Mouse (Mus musculus): ENCODE measurements at regions not wholly inside any gene's neighbourhood (a gene's known extent, or its start where the extent isn't known, plus 50 kb on each side); places are given as distances from the start of the nearest gene placed in this dataset.

DNA sequence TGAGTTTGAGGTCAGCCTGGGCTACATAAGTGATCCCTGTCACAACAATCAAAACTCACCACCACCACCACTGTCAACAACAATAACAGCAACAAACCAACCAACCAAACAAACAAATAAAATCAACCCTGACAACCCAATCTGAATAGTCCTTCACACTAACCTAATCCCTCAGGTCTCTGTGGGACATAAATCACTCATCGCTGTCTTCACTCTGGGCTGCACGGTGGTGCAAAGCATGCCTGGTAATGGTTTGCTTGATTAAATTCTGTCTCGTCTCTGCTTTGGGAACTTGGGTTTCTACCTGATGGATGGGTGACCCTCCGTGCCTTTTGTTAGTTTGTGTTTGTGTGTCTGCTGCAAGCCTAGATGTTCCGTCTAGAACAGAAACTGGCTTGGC is 100.6 kb downstream of the Slc17a6 start:
- no peak for DNase-seq
- TF ChIP-seq CTCF (conservative IDR thresholded peaks at IDR 0.05; ENCODE audit: insufficient read depth, insufficient read length, low read depth, low read length) (no peak), POLR2A (IDR thresholded peaks at IDR 0.05; ENCODE audit: low read depth, low read length) (no peak)
- Histone ChIP-seq H3K27ac (ENCODE audit: insufficient read depth, low read depth, low read length) (no peak overlapping the region), H3K4me1 (ENCODE audit: control insufficient read depth, insufficient read depth, low read length) (no peaks in the 10 kb centered on the region), H3K36me3 (ENCODE audit: control insufficient read depth, insufficient read depth, low read length) (no peaks in the 10 kb centered on the region), H3K4me3 (ENCODE audit: insufficient read depth, low read depth, low read length) (no peak overlapping the region), H3K27me3 (replicated peaks; ENCODE audit: control insufficient read depth, insufficient read depth, low read length) (no peaks in the 10 kb centered on the region)
- WGBS: 63% methylated on average over 5 of the region's 5 CpGs

DNA sequence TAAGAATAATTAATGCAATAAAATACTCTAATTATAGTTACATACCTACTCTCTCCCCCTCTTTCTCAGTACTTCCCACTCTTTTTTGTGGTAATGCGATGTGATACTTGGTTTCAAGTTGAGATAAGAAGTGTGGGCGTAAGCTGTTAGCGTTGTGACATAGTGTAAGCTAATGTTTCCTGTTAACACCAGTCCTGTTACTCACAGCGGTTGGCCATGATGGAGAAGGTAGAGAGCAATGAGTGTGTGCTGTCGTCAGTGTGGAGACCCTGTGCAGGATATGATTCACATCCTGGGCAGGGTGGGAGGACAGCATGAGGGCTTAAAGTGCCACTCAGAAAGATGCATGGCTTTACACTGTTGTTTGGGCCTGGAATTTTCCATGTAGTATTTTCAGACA is 102.1 kb downstream of the Slc17a6 start:
- peak; percentile 1 for DNase-seq
- WGBS: 34% methylated on average over 5 of the region's 5 CpGs
- TF ChIP-seq POLR2A (IDR thresholded peaks at IDR 0.05; ENCODE audit: low read depth, low read length) (no peak), CTCF (conservative IDR thresholded peaks at IDR 0.05; ENCODE audit: insufficient read depth, insufficient read length, low read depth, low read length) (no peak)
- Histone ChIP-seq H3K36me3 (ENCODE audit: control insufficient read depth, insufficient read depth, low read length) (no peaks in the 10 kb centered on the region), H3K4me3 (ENCODE audit: insufficient read depth, low read depth, low read length) (no peak overlapping the region), H3K4me1 (ENCODE audit: control insufficient read depth, insufficient read depth, low read length) (no peaks in the 10 kb centered on the region), H3K27ac (ENCODE audit: insufficient read depth, low read depth, low read length) (no peak overlapping the region), H3K27me3 (replicated peaks; ENCODE audit: control insufficient read depth, insufficient read depth, low read length) (no peaks in the 10 kb centered on the region)

DNA sequence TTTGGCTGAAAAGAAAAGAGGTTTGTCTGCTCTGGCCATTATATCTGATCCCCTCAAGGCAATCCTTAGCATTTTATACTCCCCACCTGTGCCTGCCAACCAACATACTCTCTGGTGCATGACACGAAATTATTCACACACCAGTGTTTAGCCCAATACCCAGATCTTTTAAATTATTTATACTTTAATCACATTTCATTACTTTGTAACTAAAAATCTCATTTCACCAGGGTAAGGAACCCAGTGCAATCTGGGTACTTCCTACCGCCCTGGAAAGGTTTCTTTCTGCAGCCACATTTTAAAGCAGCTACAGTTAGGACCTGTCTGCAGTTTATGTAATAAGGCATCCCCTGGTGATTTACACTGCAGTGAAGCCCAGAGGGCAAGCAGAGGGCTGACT is 114.5 kb downstream of the Slc17a6 start:
- WGBS: 45% methylated on average over 2 of the region's 2 CpGs
- Histone ChIP-seq H3K4me3 (ENCODE audit: insufficient read depth, low read depth, low read length) (no peak overlapping the region), H3K4me1 (ENCODE audit: control insufficient read depth, insufficient read depth, low read length) (no peaks in the 10 kb centered on the region), H3K36me3 (ENCODE audit: control insufficient read depth, insufficient read depth, low read length) (no peaks in the 10 kb centered on the region), H3K27me3 (replicated peaks; ENCODE audit: control insufficient read depth, insufficient read depth, low read length) (no peaks in the 10 kb centered on the region), H3K27ac (ENCODE audit: insufficient read depth, low read depth, low read length) (no peak overlapping the region)
- DNase-seq: no peak
- no peak for TF ChIP-seq CTCF (conservative IDR thresholded peaks at IDR 0.05; ENCODE audit: insufficient read depth, insufficient read length, low read depth, low read length)
- no peak for TF ChIP-seq POLR2A (IDR thresholded peaks at IDR 0.05; ENCODE audit: low read depth, low read length)

DNA sequence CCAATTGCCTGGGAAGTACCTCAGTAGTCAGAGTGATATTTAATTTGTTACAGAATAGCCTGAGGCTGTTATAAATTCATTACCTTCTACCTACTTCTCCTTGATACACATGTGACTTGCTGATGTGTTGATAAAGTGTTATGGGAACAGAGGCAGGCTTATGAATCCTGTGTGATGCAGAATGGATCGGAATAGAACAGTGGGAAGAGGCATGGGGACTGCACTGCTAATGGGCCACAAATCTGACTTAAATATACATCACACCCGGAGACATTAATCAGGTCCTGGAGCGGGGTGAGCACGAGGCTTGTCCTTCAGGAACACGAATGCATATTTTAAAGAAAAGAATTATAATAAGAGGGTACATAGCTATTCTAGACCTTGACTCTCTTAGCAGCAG is 117.8 kb downstream of the Slc17a6 start:
- no peak for TF ChIP-seq CTCF (conservative IDR thresholded peaks at IDR 0.05; ENCODE audit: insufficient read depth, insufficient read length, low read depth, low read length)
- TF ChIP-seq POLR2A (IDR thresholded peaks at IDR 0.05; ENCODE audit: low read depth, low read length): no peak
- no peaks in the 10 kb centered on the region for H3K36me3 ChIP-seq (ENCODE audit: control insufficient read depth, insufficient read depth, low read length)
- no peak overlapping the region for H3K4me3 ChIP-seq (ENCODE audit: insufficient read depth, low read depth, low read length)
- H3K27ac ChIP-seq (ENCODE audit: insufficient read depth, low read depth, low read length): no peak overlapping the region
- H3K27me3 ChIP-seq (replicated peaks; ENCODE audit: control insufficient read depth, insufficient read depth, low read length): no peaks in the 10 kb centered on the region
- 73% methylated on average over 5 of the region's 5 CpGs for WGBS
- no peaks in the 10 kb centered on the region for H3K4me1 ChIP-seq (ENCODE audit: control insufficient read depth, insufficient read depth, low read length)
- no peak for DNase-seq

DNA sequence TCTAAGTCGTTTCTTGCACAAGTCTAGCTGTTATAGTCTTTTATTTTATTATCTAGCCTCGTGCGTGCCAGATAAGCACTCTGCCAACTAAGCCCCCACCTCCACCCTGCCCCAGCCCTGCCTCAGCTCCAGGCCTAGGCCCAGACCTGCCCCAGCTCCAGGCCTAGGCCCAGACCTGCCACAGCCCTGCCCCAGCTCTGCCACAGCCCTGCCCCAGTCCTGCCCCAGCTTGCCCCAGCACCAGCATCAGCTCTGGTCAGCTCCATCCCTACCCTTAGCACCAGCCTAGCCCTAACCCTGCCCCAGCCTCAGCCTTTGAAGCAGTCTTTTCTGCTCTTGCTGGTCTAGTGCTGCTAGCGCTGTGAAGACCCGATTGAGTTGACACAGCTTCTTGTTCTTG is 119.1 kb downstream of the Slc17a6 start:
- WGBS: 81% methylated on average over 5 of the region's 5 CpGs
- no peak for DNase-seq
- Histone ChIP-seq H3K4me3 (ENCODE audit: insufficient read depth, low read depth, low read length) (no peak overlapping the region), H3K27ac (ENCODE audit: insufficient read depth, low read depth, low read length) (no peak overlapping the region), H3K27me3 (replicated peaks; ENCODE audit: control insufficient read depth, insufficient read depth, low read length) (no peaks in the 10 kb centered on the region), H3K36me3 (ENCODE audit: control insufficient read depth, insufficient read depth, low read length) (no peaks in the 10 kb centered on the region), H3K4me1 (ENCODE audit: control insufficient read depth, insufficient read depth, low read length) (no peaks in the 10 kb centered on the region)
- TF ChIP-seq POLR2A (IDR thresholded peaks at IDR 0.05; ENCODE audit: low read depth, low read length) (no peak), CTCF (conservative IDR thresholded peaks at IDR 0.05; ENCODE audit: insufficient read depth, insufficient read length, low read depth, low read length) (no peak)

DNA sequence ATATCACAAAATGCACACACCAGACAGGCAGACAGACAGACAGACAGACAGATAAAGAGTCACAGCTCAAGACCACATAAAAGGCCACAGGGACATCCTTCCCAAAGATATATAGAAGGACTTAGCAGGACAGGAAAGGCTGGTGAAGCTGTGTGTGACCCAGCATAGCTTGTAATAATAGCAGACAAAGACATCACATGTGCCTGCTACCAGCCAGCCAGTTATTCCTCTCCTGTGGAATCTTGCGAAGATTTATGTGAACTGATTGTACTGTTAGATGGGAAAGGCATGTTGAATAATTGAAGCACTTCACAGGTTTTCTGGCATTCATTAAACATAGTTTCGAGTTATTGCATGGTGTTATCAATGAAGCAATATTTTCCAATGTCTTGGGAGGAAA is 119.1 kb upstream of the Gas2 start:
- H3K4me3 ChIP-seq (ENCODE audit: insufficient read depth, low read depth, low read length): no peak overlapping the region
- no peak for TF ChIP-seq CTCF (conservative IDR thresholded peaks at IDR 0.05; ENCODE audit: insufficient read depth, insufficient read length, low read depth, low read length)
- TF ChIP-seq POLR2A (IDR thresholded peaks at IDR 0.05; ENCODE audit: low read depth, low read length): no peak
- H3K27ac ChIP-seq (ENCODE audit: insufficient read depth, low read depth, low read length): no peak overlapping the region
- no peaks in the 10 kb centered on the region for H3K36me3 ChIP-seq (ENCODE audit: control insufficient read depth, insufficient read depth, low read length)
- no peak for DNase-seq
- no peaks in the 10 kb centered on the region for H3K4me1 ChIP-seq (ENCODE audit: control insufficient read depth, insufficient read depth, low read length)
- H3K27me3 ChIP-seq (replicated peaks; ENCODE audit: control insufficient read depth, insufficient read depth, low read length): no peaks in the 10 kb centered on the region
- WGBS: 65% methylated on average over 2 of the region's 2 CpGs

DNA sequence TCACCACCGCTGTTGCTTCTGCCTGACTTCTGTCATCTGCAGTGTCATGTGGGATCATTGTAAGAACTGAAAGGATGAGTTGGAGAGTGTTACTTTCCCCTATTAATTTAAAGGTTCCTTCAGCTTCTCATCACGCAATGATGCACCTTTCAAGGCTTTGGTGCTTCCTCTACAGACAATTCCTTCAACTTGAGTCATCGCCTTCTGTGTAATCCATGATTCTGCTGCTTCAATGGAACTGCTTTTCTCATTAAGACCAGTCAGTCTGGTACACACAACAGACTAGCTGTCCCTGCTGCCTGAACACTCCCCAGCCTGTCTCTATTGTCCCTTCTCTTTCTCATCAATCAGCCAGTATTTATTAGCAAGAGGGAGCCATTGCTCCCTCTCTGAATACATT is 116.2 kb upstream of the Gas2 start:
- H3K27me3 ChIP-seq (replicated peaks; ENCODE audit: control insufficient read depth, insufficient read depth, low read length): no peaks in the 10 kb centered on the region
- 91% methylated on average over 3 of the region's 3 CpGs for WGBS

More for the DNA sequence above, 116.2 kb upstream of the Gas2 start:
- TF ChIP-seq CTCF (conservative IDR thresholded peaks at IDR 0.05; ENCODE audit: insufficient read depth, insufficient read length, low read depth, low read length) (no peak), POLR2A (IDR thresholded peaks at IDR 0.05; ENCODE audit: low read depth, low read length) (no peak)
- no peak for DNase-seq
- Histone ChIP-seq H3K36me3 (ENCODE audit: control insufficient read depth, insufficient read depth, low read length) (no peaks in the 10 kb centered on the region), H3K4me1 (ENCODE audit: control insufficient read depth, insufficient read depth, low read length) (no peaks in the 10 kb centered on the region), H3K27ac (ENCODE audit: insufficient read depth, low read depth, low read length) (no peak overlapping the region), H3K4me3 (ENCODE audit: insufficient read depth, low read depth, low read length) (no peak overlapping the region)
